8 mouse cellular contexts compared by ENCODE assay signal in the genomic region with DNA sequence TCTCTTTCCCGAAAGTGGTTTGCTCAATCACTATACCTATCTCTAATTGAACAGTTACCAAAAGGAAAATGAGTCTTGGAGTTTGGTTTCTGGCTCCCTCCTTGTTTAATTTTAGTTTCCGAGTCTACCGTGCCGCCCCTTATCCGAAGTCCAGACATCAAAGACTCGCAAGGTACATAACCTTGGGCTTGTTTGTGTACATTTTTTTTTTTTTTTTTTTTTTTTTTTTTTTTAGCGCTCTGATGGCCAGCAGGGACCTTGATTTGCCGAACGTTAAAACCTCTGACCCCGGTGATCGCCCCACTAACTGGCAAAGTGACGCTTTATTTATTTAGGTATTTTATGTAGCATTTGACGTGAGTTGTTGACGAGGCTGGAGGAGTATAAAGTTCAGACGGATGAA. TPM values are rescaled to one million over a fixed set of nuclear protein-coding genes. Genes with fewer than 3 reads are reported as not detected.
A peak's percentile ranks its signal among the peaks of the same experiment; 100 is the strongest.
DNase-seq lines count a peak whose midpoint lies in the region; ATAC-seq lines count a peak whose summit lies in the region.

No protein-coding gene starts in this region.

- DNase-seq in kidney, postnatal 4 days, result peak; percentile 14 to 51
- DNase-seq in kidney, postnatal 10 days, result no peak
- no peak for DNase-seq in embryonic facial prominence, embryonic 10.5 days (ENCODE audit: low spot score)
- DNase-seq in hindbrain, embryonic 14.5 days (ENCODE audit: low spot score), result no peak
- DNase-seq in midbrain, embryonic 14.5 days, result no peak
- DNase-seq in right cerebral cortex, postnatal 36 days (ENCODE audit: low spot score in 2 of 2), result no peak
- DNase-seq in adrenal gland, postnatal 25 days, result no peak
- no peak for DNase-seq in right cerebral cortex, postnatal 14 days

- H3K27me3 ChIP-seq in embryonic facial prominence, embryonic 10.5 days (replicated peaks; ENCODE audit: low read depth, poor library complexity, severe bottlenecking), result 0 out of 2 replicates have a peak, but pooled peaks cover 14% of the 10 kb centered on the region
- no peaks in the 10 kb centered on the region; the same call in 1 of the 2 replicates for H3K27me3 ChIP-seq in hindbrain, embryonic 14.5 days (ENCODE audit: control insufficient read depth, insufficient read depth, low read length)
- no peaks in the 10 kb centered on the region for H3K27me3 ChIP-seq in midbrain, embryonic 14.5 days (ENCODE audit: control insufficient read depth, insufficient read depth, low read length)

- peak overlapping the region; percentile 86 for H3K27ac ChIP-seq in embryonic facial prominence, embryonic 10.5 days (replicated peaks)
- H3K27ac ChIP-seq in hindbrain, embryonic 14.5 days, result peak overlapping the region; percentile 58
- peak overlapping the region; percentile 66 for H3K27ac ChIP-seq in midbrain, embryonic 14.5 days (replicated peaks; ENCODE audit: low read depth, low read length)

- H3K4me1 ChIP-seq in embryonic facial prominence, embryonic 10.5 days, result peaks cover 7% of the 10 kb centered on the region; the same call in 1 of the 2 replicates
- no peaks in the 10 kb centered on the region; the same call in none of the 2 replicates for H3K4me1 ChIP-seq in hindbrain, embryonic 14.5 days (replicated peaks; ENCODE audit: control insufficient read depth, insufficient read depth, low read length)
- no peaks in the 10 kb centered on the region for H3K4me1 ChIP-seq in midbrain, embryonic 14.5 days (ENCODE audit: control insufficient read depth, insufficient read depth, low read length)

- H3K36me3 ChIP-seq in embryonic facial prominence, embryonic 10.5 days (replicated peaks), result no peaks in the 10 kb centered on the region
- H3K36me3 ChIP-seq in hindbrain, embryonic 14.5 days (replicated peaks; ENCODE audit: control insufficient read depth, insufficient read depth), result no peaks in the 10 kb centered on the region
- no peaks in the 10 kb centered on the region for H3K36me3 ChIP-seq in midbrain, embryonic 14.5 days (ENCODE audit: control insufficient read depth, insufficient read depth, low read length)

- ATAC-seq in hindbrain, embryonic 14.5 days (ENCODE audit: low FRiP score), result no peak
- no peak for ATAC-seq in midbrain, embryonic 14.5 days (ENCODE audit: low FRiP score, low TSS enrichment)

- peak overlapping the region; percentile 80 for H3K4me2 ChIP-seq in hindbrain, embryonic 14.5 days (replicated peaks)
- peak overlapping the region; percentile 76 for H3K4me2 ChIP-seq in midbrain, embryonic 14.5 days (ENCODE audit: low read length)

- peak overlapping the region; percentile 57 for H3K9ac ChIP-seq in hindbrain, embryonic 14.5 days
- H3K9ac ChIP-seq in midbrain, embryonic 14.5 days (replicated peaks; ENCODE audit: low read length), result peak overlapping the region; percentile 50

- H3K4me3 ChIP-seq in embryonic facial prominence, embryonic 10.5 days, result peak overlapping the region; percentile 76
- H3K4me3 ChIP-seq in hindbrain, embryonic 14.5 days (replicated peaks; ENCODE audit: low read length), result peak overlapping the region; percentile 56
- H3K4me3 ChIP-seq in midbrain, embryonic 14.5 days (replicated peaks; ENCODE audit: low read depth, low read length), result peak overlapping the region; percentile 67

- H3K9me3 ChIP-seq in embryonic facial prominence, embryonic 10.5 days, result no peaks in the 10 kb centered on the region
- no peaks in the 10 kb centered on the region for H3K9me3 ChIP-seq in hindbrain, embryonic 14.5 days (ENCODE audit: control insufficient read depth, low read length)
- no peaks in the 10 kb centered on the region for H3K9me3 ChIP-seq in midbrain, embryonic 14.5 days (ENCODE audit: control insufficient read depth, low read length)

- WGBS in embryonic facial prominence, embryonic 10.5 days, result under 1% methylated on average over 15 of the region's 15 CpGs
- under 1% methylated on average over 15 of the region's 15 CpGs for WGBS in hindbrain, embryonic 14.5 days
- 0% methylated on average over 15 of the region's 15 CpGs for WGBS in midbrain, embryonic 14.5 days

RNA-seq across cellular contexts. Expression of a gene that starts 1.2 kb away (rescaled TPM):
- polyA plus RNA-seq in embryonic facial prominence, embryonic 10.5 days (2016; fragmentation: Nextera tagmentation; extraction: Ambion mirVana), result 8.3 and 9.0 TPM in 2 replicates
- polyA plus RNA-seq in hindbrain, embryonic 14.5 days (2014; fragmentation: Nextera tagmentation; extraction: Ambion mirVana), result 17.0 and 18.2 TPM in 2 replicates
- 9.6 and 12.7 TPM in 2 replicates for polyA plus RNA-seq in midbrain, embryonic 14.5 days (2014; fragmentation: Nextera tagmentation; extraction: Ambion mirVana)
- 28.7 TPM in 2 replicates for total RNA-seq in adrenal gland, postnatal 25 days (2021)

RNA-seq across cellular contexts. Expression of a gene that starts 1.3 kb away (rescaled TPM):
- 2.3 and 3.5 TPM in 2 replicates for polyA plus RNA-seq in embryonic facial prominence, embryonic 10.5 days (2016; fragmentation: Nextera tagmentation; extraction: Ambion mirVana)
- 4.8 and 5.2 TPM in 2 replicates for polyA plus RNA-seq in hindbrain, embryonic 14.5 days (2014; fragmentation: Nextera tagmentation; extraction: Ambion mirVana)
- 1.5 and 2.7 TPM in 2 replicates for polyA plus RNA-seq in midbrain, embryonic 14.5 days (2014; fragmentation: Nextera tagmentation; extraction: Ambion mirVana)
- 3.3 and 4.4 TPM in 2 replicates for total RNA-seq in adrenal gland, postnatal 25 days (2021)

RNA-seq across cellular contexts. Expression of a gene that starts 15.4 kb away (rescaled TPM):
- not detected in 2 replicates for polyA plus RNA-seq in embryonic facial prominence, embryonic 10.5 days (2016; fragmentation: Nextera tagmentation; extraction: Ambion mirVana)
- polyA plus RNA-seq in hindbrain, embryonic 14.5 days (2014; fragmentation: Nextera tagmentation; extraction: Ambion mirVana), result not detected in 2 replicates
- 0.11 TPM in 1 of 2 replicates, not detected in the other for polyA plus RNA-seq in midbrain, embryonic 14.5 days (2014; fragmentation: Nextera tagmentation; extraction: Ambion mirVana)
- total RNA-seq in adrenal gland, postnatal 25 days (2021), result not detected in 2 replicates

RNA-seq across cellular contexts. Expression of a gene that starts 24.6 kb away (rescaled TPM):
- polyA plus RNA-seq in embryonic facial prominence, embryonic 10.5 days (2016; fragmentation: Nextera tagmentation; extraction: Ambion mirVana), result 0.10 and 0.17 TPM in 2 replicates
- polyA plus RNA-seq in hindbrain, embryonic 14.5 days (2014; fragmentation: Nextera tagmentation; extraction: Ambion mirVana), result not detected in 2 replicates
- not detected in 2 replicates for polyA plus RNA-seq in midbrain, embryonic 14.5 days (2014; fragmentation: Nextera tagmentation; extraction: Ambion mirVana)
- total RNA-seq in adrenal gland, postnatal 25 days (2021), result not detected in 2 replicates

RNA-seq across cellular contexts. Expression of a gene that starts 32.2 kb away (rescaled TPM):
- not detected in 2 replicates for polyA plus RNA-seq in embryonic facial prominence, embryonic 10.5 days (2016; fragmentation: Nextera tagmentation; extraction: Ambion mirVana)
- not detected in 2 replicates for polyA plus RNA-seq in hindbrain, embryonic 14.5 days (2014; fragmentation: Nextera tagmentation; extraction: Ambion mirVana)
- polyA plus RNA-seq in midbrain, embryonic 14.5 days (2014; fragmentation: Nextera tagmentation; extraction: Ambion mirVana), result 0.34 and 0.59 TPM in 2 replicates
- not detected in 2 replicates for total RNA-seq in adrenal gland, postnatal 25 days (2021)

Comparison
In these comparisons a context has a peak if more than half of its experiments do, and no peak if none do; other contexts are left out.
1. DNase-seq: peak in kidney, postnatal 4 days (2 of 2); none in kidney, postnatal 10 days (single experiment), embryonic facial prominence, embryonic 10.5 days (single experiment), hindbrain, embryonic 14.5 days (single experiment), midbrain, embryonic 14.5 days (single experiment), right cerebral cortex, postnatal 36 days (0 of 2), adrenal gland, postnatal 25 days (single experiment) and right cerebral cortex, postnatal 14 days (single experiment).
2. Peak in every context shown above with its lines, with median percentiles within 50 percentile points of each other: H3K27ac ChIP-seq and H3K4me3 ChIP-seq.